ENCODE assay signal across 17 mouse cellular contexts in the genomic region with DNA sequence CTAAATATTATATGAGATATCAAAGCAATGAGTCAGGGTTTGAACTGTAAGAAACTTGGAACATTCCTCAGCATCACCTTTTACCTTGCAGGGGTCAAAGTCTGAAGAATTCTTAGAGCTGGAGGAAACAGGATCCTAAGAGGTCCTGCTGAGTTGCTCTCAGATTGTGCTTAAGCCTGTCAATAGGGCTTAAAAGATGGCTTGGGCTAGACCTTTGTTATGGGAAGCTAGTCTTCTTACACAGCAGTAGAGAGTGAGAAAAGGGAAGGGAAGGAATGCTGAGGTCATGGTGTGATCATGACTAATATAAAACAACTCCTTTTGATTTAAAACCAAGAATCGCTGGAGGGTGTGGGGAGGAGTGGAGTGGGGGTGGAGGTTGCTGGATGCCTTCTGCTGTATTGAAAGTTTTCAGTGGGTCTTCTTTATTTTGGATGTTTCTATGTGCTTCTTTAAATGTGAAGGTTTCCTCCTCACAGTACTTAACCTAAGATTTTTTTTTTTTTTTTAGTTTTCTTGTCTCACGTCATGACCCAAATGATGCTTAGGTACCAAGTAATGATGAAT.
DNase-seq lines count a peak whose midpoint lies in the region; ATAC-seq lines count a peak whose summit lies in the region.
"Had no signal": no experiment of that assay in that cellular context is flagged by ENCODE, and none has a peak within 500 bp of the region (broad histone marks: within the 10 kb centered on the region; RNA-seq: fewer than 3 reads in every experiment).

No protein-coding gene starts in this region.

- no peak for DNase-seq in kidney, postnatal 10 days
- peak; percentile 1 for DNase-seq in 416B (ENCODE audit: low read depth)
- peak; percentile 99 for DNase-seq in R1 (ENCODE audit: low read depth, low spot score)
- DNase-seq in ovary, postnatal 36 days (ENCODE audit: low spot score) = no peak
- DNase-seq in hindbrain, embryonic 10.5 days (ENCODE audit: low spot score) = no peak
- DNase-seq: cerebellum, adult 8-10 months; heart, postnatal 4 days; lung, embryonic 14.5 days had no signal

- ATAC-seq in kidney, embryonic 15.5 days (replicated peaks; ENCODE audit: low FRiP score) = peak; percentile 78
- ATAC-seq in intestine, embryonic 15.5 days = 0 out of 2 replicates have a peak, but pooled peaks have one; percentile 45
- ATAC-seq: forebrain, embryonic 14.5 days; liver, embryonic 12.5 days; midbrain, embryonic 16.5 days had no signal

- H3K4me2 ChIP-seq in kidney, embryonic 15.5 days = no peak overlapping the region
- H3K4me2 ChIP-seq in intestine, embryonic 15.5 days (replicated peaks) = no peak overlapping the region
- H3K4me2 ChIP-seq: heart, embryonic 13.5 days; liver, embryonic 12.5 days; lung, embryonic 14.5 days had no signal

- H3K27me3 ChIP-seq in kidney, embryonic 15.5 days = no peaks in the 10 kb centered on the region
- H3K27me3 ChIP-seq in intestine, embryonic 15.5 days (replicated peaks) = no peaks in the 10 kb centered on the region
- no peaks in the 10 kb centered on the region for H3K27me3 ChIP-seq in hindbrain, embryonic 10.5 days (ENCODE audit: insufficient read depth, poor library complexity, severe bottlenecking)
- H3K27me3 ChIP-seq: heart, embryonic 13.5 days; liver, embryonic 12.5 days had no signal

- no peak overlapping the region for H3K4me3 ChIP-seq in kidney, embryonic 15.5 days (replicated peaks)
- no peak overlapping the region for H3K4me3 ChIP-seq in intestine, embryonic 15.5 days (replicated peaks)
- H3K4me3 ChIP-seq in hindbrain, embryonic 10.5 days = no peak overlapping the region
- H3K4me3 ChIP-seq: heart, embryonic 13.5 days; layer of hippocampus, adult 2 months; limb, embryonic 10.5 days; liver, embryonic 12.5 days had no signal

- no peak overlapping the region for H3K9ac ChIP-seq in kidney, embryonic 15.5 days
- H3K9ac ChIP-seq in intestine, embryonic 15.5 days = no peak overlapping the region
- H3K9ac ChIP-seq: heart, embryonic 13.5 days; liver, embryonic 12.5 days; lung, embryonic 14.5 days had no signal

- no peaks in the 10 kb centered on the region for H3K4me1 ChIP-seq in kidney, embryonic 15.5 days
- H3K4me1 ChIP-seq in intestine, embryonic 15.5 days (replicated peaks) = no peaks in the 10 kb centered on the region
- H3K4me1 ChIP-seq in hindbrain, embryonic 10.5 days (replicated peaks) = no peaks in the 10 kb centered on the region
- H3K4me1 ChIP-seq: heart, embryonic 13.5 days; limb, embryonic 10.5 days; liver, embryonic 12.5 days had no signal

- 0 out of 2 replicates have a peak overlapping the region, but pooled peaks have one; percentile 27 for H3K27ac ChIP-seq in kidney, embryonic 15.5 days
- no peak overlapping the region for H3K27ac ChIP-seq in intestine, embryonic 15.5 days
- H3K27ac ChIP-seq in hindbrain, embryonic 10.5 days = no peak overlapping the region
- H3K27ac ChIP-seq: heart, embryonic 13.5 days; layer of hippocampus, adult 2 months; limb, embryonic 10.5 days; liver, embryonic 12.5 days; macrophage had no signal

- no peaks in the 10 kb centered on the region for H3K9me3 ChIP-seq in kidney, embryonic 15.5 days (replicated peaks)
- H3K9me3 ChIP-seq in intestine, embryonic 15.5 days = no peaks in the 10 kb centered on the region
- H3K9me3 ChIP-seq in hindbrain, embryonic 10.5 days = no peaks in the 10 kb centered on the region
- H3K9me3 ChIP-seq: heart, embryonic 13.5 days; limb, embryonic 10.5 days; liver, embryonic 12.5 days had no signal

- 39% methylated on average over 2 of the region's 2 CpGs for WGBS in kidney, embryonic 15.5 days
- 55% methylated on average over 2 of the region's 2 CpGs for WGBS in intestine, embryonic 15.5 days
- 22% methylated on average over 2 of the region's 2 CpGs for WGBS in hindbrain, embryonic 10.5 days

- no peaks in the 10 kb centered on the region for H3K36me3 ChIP-seq in kidney, embryonic 15.5 days
- no peaks in the 10 kb centered on the region for H3K36me3 ChIP-seq in intestine, embryonic 15.5 days
- no peaks in the 10 kb centered on the region for H3K36me3 ChIP-seq in hindbrain, embryonic 10.5 days
- H3K36me3 ChIP-seq: heart, embryonic 13.5 days; limb, embryonic 10.5 days; liver, embryonic 12.5 days had no signal

Comparison
In these comparisons a context has a peak if more than half of its experiments do, and no peak if none do; other contexts are left out.
1. DNase-seq: peak in 416B (single experiment) and R1 (single experiment); none in kidney, postnatal 10 days (single experiment), ovary, postnatal 36 days (single experiment) and hindbrain, embryonic 10.5 days (single experiment).